Mouse (Mus musculus) liver, adult (tissue): ENCODE results near the gene Lctl.
A peak's percentile ranks its signal among the peaks of the same experiment; 100 is the strongest.

Experiments used
- GATA4 ChIP-seq: IDR thresholded peaks from 2 replicates; pipeline ENCODE4 v1.6.1; 2014; ENCODE audit warnings: mild to moderate bottlenecking, low read length; ENCODE audit not compliant: insufficient replicate concordance

Lctl gene

DNA sequence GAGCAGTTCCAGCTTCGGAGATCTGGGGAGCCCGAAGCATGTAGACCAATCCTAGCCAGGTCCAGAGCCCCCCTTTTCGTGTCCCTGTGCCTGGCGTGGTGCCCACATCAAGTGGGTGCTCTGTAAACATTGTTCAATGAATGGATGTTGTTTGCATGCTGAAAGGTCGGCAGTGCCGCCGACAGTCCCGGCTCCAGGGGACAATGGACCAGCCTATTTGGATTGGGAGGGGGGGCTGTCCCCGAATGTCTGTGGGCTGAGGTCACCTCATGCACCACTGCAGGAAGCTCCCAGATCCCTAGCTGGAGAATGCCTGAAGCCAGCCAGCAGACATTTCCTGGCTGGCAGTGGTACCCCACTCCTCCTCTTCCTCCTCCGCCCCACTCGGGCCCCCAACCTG is 22.9 kb upstream of the Lctl start:
- TF ChIP-seq GATA4 = no peak

DNA sequence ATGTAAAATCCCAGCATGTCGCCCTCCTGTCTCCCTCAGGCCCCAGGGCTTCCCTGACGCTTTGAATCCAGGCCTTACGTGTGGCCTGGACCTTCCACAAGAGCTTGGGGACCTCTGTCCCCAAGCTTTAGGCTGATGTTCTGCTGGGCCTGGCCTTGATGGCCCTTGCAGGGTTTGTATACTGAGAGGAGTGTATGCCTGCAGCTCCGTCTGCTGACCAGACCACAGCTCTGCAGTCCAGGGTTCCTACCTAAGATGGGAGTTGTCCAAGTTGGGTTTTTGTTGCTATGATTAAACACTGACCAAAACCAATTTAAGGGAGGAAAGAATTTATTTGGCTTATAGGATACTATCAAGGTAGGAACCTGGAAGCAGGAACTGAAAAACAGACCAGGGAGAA is 18.7 kb upstream of the Lctl start:
- no peak for TF ChIP-seq GATA4

DNA sequence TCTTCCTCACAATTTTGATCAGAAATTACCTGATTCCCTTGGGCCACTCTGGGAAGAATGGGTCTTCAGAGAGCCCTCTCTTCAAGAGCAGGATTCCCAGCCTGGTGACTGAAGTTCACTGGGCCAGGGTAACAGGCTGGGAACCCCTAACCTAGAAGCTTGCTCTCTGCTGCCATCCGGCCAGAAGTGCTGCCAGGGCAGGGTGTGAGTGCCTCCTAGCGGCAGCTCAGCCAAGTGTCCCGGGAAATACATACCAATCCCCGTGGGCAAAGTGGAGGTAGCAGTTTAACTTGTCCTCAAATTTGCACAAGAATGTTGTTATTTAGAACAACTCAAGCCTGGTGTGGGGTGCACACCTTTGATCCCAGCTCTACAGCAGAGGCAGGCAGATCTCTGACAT is 16.5 kb upstream of the Lctl start:
- no peak for TF ChIP-seq GATA4

DNA sequence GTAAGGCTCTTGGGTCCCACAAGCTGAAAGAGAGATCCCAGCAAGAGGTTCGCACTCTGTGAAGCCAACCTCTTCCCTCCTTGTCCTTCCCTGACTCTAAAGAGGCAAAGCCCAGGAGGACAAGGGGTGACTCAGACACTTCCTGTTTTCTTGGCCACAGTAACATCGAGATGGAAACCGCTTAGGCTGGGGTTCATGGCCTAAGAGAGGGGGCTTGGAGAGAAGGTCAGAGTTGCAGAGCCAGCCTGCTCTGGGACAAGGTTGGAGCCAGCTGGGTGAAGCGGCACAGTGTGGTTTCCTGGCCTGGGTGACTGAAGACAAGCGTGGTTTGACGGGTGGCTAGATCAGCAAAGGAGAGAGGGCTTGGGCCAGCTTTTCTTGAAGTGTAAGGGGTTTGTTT is 11.6 kb upstream of the Lctl start:
- no peak for TF ChIP-seq GATA4

DNA sequence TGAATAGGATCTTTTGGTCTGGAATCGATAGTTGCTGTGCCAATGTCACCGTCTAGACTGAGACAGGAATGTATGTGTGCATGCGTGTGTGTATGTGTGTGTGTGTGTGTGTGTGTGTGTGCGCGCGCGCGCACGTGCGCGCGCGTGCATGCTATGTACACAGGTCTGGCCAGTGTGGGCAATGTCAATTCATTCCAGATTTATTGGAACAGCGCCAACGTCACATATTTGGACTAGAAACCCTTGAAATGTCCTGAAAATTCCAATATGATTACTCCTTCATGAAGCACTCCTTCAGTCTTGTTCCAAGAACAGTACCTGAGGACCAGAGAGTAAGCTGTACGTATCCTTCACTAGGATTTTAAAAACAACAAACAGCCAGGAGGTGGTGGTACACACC is 6.4 kb upstream of the Lctl start:
- no peak for TF ChIP-seq GATA4

DNA sequence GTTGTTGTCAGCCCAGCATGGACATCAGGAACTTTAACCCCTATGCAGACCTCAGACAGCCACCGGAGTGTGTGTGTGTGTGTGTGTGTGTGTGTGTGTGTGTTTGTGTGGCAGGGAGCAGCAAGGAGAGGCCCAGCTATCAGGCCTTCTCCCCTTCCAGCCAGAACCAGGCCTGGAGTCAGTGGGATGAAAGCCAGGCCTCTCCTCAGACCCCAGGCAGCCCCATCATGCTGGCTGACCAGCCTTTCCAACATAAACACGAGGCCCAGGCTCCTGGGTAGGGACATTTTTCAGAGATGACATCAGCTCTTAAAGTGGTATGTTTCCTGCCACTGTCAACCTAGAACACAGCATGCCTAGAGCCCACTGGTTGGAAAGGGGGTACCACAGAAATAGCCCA is 2.3 kb upstream of the Lctl start:
- no peak for TF ChIP-seq GATA4

DNA sequence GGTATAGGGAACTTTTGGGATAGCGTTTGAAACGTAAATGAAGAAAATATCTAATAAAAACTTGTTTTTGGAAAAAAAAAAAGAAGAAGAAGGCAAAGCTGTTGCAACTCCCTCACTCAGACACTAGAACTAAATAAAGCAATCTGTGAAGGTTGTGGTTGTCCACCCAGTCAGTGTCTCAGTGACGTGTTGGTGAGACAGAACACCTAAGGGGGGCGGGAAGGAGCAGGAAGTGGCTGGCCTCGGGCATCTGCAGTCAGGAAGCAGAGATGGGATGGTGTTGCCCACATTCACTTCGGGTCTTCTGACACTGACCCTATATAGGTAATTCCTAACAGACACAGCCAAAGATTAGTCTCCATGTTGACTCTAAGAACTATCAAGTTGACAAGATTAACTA is 1.2 kb upstream of the Lctl start:
- no peak for TF ChIP-seq GATA4

DNA sequence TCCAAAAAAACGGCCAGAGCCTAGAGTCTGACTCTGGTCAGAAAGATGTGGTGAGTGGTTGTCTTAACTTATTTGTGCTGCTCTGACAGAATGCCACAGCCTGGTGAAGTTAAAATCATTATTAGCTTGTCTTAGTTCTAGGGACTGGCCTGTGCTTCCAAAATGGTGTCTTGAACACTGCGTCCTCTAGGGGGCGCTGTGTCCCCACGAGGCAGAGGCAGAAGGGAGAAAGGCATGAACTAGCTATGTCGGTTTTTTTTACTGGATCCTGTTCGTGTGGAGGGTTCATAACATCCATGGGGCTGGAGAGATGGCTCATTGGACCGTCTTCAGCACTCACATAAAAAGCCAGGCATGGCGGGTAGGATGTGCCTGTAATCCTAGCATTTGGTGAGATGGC is 3.0 kb downstream of the Lctl start:
- no peak for TF ChIP-seq GATA4

DNA sequence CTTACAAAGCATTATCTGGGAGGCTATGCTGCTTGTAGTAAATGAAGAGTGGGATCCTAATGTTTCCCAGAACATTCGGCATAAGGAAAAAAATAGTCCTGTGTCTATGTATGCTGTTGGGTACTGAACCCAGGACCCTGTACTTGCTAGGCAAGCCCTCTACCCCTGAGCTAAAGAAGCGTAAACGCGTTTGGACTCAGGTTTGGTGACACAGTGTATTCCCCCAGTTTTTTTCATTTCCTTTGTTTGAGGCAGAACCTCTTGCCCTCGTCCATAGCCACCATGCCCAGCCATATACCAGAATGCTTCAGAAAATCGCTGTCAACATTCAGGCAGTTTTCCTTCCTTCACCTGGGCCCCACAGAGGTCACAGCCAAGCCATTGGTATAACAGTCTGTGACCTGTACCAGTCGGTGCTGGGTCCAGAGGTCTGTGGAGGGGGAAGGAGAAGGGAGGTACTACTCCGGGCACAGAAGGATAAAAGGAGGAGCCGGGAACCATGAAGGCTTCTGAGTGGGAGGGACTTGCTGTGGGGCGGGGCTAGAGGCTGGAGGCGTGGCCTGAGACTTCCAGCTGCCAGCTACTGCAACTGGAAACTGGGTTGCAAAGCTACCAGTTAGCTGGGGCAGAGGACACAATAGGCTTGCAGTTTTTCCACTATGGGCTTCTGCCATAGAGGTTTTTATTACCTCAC is 3.8 kb downstream of the Lctl start:
- TF ChIP-seq GATA4 = no peak

DNA sequence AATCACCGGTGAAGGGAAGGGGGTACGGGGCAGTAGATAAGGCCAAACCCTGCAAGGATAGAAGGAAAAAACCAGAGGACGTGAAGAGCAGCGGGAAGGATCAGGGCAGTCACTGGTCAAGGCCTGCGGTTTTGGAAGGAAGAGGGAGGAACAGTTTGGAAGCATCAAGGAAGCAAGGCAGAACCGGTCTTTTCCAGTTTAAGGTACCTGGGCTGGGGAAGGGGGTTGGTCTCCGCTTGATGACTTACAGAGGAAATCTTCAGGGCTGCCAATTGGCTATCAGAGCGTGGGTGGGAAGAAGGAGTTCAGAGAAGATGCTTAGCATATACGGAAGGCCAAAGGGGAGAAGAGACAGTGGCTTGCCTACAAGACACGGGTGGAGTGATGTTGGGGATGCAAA is 5.7 kb downstream of the Lctl start:
- no peak for TF ChIP-seq GATA4

DNA sequence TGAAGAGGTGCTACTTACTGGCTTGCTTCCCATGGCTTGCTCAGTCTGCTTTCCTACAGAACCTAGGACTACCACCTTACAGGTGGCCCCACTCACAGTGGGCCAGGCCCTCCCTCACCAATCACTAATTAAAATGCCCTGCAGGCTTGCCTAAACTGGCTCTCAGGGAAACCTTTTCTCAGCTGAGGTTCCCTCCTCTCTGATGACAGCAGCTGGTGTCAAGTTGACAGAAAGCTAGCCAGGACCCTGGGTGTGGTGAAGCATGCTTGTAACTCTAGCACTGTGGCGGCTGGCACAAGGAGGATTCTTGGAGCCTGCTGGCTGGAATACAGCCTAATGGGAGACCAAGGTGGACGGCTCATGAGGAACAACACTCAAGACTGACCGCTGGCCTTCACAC is 8.4 kb downstream of the Lctl start:
- TF ChIP-seq GATA4 = no peak

DNA sequence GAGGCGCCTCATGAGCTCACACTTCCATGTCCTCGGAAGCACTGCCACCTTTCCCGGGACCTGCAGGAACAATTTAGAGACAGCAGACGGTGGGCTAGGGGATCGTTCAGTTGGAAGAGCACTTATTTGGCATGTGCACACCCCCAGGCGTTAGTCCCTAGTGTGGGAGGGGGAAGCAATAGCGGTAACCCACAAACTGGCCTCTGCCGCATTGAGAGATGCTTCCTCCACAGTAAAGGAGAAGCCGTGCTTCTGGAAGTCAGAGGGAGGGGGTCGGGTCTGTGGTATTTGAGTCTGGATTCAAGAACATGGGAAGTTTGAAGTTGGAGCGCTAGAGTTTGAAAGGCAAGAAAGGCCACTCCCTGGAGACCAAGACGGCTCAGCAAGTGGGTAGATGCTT is 9.2 kb downstream of the Lctl start:
- TF ChIP-seq GATA4 = no peak

DNA sequence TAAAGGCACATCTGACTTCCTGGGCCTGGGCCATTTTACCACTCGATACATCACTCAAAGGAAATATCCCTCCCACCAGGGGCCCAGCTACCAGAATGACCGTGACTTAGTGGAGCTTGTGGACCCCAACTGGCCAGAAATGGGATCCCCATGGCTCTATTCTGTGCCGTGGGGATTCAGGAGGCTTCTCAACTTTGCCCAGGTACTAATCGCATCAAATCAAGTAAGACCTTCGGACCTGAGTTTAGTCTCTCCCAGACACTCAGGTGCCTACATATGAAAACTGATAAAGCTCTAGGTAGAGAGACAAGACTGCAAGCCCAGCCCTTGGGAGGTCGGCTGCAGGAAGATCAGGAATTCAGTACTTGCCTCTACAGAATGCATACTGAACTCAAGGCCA is 14.7 kb downstream of the Lctl start:
- TF ChIP-seq GATA4 = no peak

DNA sequence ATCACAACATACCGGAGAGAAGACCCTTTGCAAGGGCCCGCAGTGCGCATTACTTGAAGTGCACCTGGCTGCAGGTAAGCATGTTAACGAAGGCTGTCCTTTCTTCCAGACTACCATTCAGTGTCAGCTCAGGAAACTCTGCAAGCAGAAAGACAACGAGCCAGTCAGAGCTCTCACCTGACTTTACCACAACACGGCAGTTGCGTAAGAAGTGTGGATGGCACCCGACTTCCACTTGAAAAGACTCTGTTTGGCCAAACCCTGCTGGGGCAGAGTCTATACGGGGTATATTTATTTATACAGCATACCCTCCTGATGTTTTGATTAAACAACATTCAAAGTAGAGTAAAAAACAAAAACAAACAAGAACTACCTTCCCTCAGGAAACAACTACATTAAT is 22.9 kb downstream of the Lctl start:
- TF ChIP-seq GATA4 = no peak

DNA sequence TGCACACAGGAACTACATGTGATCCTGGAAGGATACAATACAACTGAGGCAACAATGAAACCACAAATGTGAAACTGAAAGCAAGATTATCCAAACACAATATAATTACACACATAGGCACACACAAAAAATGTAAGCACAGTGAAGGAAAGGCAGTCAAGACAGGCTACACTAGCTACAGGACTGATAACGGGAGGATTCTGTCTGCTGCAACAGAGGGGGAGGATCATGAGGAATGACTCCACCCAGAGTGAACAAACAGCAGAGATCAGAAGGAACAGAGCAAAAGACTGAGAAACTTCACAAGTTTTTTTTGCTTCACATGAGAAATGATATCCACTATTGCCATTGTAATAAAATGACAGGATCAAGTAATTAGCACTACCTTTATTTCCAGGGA is 39.7 kb downstream of the Lctl start:
- no peak for TF ChIP-seq GATA4

DNA sequence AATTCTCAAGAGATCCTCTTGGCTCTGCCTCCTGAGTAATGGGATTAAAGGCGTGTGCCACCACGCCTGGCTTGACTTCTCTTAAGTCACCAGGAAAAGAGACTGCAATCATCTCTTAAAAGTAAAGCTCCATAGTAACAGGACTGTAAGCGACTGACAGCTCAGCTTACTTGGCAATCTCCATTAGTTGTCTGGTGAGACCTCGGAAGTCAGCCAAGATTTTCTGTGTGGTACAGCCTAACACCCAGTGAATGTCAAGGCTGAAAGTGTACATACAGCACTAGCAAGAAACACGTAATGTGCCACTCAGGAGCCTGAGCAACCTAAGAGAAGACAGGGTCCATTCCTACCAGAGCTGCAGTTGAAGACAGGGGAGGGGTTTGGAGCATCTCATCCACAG is 43.5 kb downstream of the Lctl start:
- no peak for TF ChIP-seq GATA4

DNA sequence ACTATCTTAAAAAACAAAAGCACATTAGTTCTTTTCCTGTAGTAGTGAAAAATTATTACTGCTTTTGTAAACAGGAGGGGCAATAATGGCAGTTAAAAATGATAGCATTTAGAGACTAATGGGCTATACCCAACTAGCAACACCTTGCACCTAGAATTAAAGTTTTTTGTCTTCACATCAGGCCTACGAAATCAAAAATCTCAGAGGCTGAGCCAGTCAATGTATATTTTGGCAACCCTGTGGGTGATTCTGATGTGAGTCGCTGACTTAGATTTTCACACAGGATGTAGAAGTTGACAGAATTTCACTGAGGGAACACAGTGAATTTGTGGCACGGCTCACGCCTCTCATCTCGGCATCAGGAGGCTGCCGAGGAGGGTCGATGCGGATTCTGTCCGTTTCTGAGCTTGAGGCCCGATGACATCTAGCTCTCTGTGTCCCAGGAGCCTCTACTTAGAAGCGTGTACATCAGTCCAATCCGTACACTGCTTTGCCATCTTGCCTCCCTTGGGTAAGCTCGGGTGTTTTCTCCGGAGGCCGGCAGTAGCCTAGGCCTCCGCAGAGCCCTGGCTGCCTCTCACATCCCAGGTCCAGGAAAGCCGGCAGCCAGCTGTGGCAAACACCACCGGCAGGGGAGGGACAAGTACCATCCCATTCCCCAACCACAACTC is 55.3 kb downstream of the Lctl start:
- TF ChIP-seq GATA4 = no peak

DNA sequence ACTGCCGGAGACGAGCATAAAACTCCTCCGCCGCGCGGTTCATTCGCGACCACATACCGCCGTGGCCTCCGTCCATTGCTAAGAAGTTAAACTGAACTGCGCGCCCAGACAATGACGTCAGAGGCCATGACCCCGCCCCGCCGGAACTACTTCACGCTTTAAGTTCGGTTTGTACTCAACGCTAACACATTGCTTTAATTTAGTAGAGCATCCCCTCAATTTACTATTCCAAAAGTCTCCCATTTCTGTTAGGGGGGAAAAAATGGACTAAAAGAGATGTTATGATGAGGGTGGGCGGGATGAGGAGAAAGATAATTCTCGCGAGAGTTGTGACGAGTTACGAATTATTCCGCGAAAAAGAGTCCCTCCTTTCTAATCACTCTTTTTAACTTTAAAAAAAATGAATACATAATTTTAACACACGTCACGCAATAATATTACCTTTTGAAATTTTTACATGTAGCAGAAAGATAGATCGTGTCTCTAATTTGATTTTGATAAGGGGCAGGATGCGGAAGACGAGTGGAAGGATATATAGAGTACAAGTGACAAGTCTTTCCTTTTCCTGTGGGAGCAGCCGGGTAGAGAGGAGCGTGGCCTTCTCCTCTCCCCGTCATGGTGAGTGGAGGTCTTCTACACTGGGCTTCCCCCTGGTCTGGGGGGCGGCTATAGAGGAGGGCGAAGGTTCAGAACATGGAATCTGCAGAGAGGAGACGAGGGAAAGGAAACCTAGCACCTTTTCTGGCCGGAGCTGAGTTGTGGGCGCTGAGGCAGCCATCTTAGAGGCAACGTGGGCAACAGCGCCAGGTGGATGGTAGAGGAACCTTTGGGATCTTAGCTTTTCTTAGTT is 56.1 kb downstream of the Lctl start, which contains the start of the genes Zwilch and Rpl4:
Gene Zwilch (minus strand): TSS at position 289 of the 850 bp plus-strand sequence.
Gene Rpl4 (plus strand): TSS at position 560 of the 850 bp plus-strand sequence.
- TF ChIP-seq GATA4 = peak; percentile 92
